Mouse (Mus musculus): Measurements from ENCODE around the gene Uqcc1.

Uqcc1 gene

DNA sequence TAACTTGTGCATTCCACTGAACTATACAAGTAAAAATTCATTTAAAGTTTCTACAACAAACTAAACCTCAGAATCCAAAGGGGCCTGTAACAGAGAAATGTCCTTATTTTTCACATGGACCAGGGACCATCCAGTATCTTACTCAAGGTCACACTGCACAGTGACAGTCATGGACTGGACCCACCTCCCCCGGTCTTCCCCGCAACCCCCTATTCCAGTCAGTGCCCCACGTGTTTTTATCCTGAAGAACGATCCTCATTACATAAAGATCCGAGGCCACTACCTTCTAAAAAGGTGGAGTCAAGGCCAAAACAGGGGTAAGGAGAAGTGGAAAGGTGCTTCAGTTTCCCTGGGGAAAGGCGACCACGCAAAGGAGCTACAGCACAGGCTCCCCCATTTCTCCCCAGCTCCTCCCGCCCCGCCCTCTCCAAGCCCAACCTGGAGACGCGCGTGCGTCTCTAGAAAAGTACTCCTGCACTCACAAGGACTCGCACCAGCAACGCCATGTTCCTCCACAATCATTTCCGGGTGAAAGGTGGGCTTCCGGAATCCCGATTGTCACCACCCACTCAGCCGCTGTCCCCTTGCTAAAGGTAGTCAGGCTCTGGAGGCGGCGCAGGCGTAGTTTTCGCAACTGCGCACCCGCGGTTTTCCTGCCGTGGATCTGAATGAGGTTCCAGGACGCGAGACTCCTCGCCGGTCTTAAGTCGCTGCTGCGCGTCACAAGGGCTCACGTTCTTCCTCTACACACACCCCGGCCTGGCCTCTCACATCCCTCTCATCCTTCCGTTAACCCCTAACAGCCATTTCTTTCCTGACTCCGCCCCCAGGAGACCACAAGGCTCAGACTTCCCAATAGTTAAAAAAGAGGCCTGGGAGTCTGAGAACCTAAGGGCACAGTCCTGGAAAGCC lies at the start of gene Uqcc1:
TSS of gene Uqcc1 (minus strand) at position 780 of the 912 bp plus-strand sequence.
- peak; percentile 61 for DNase-seq (ENCODE audit: low spot score)

DNA sequence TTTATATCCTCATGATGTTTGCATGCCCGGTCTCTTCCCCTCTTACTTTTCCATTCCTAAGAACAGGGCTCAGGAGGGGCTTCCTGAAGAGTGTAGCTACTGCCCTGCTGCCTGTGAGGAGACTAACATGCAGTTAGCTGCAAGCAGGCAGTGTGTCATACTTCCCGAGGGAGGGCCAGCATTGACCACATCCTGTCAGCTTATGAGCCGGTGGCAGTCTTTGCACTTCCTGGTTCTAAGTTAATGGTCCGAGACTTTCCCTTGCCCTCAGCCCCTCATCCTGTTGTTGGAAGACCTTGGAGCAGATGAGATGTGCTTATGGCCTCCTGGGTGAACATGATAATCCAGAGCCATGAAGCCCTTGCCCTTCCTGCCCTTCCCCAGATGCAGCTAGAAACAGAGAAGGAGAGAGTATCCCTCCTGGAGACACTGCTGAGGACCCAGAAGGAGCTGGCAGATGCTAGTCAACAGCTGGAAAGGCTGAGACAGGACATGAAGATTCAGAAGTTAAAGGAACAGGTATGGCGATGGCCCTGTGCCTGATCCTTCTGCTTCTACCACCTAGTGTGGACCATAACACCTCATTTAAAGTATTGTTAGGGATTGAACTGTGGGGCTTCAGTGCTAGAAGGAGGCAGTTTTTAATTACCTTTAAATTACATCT lies 49.4 kb upstream of the Uqcc1 start:
- no peak for DNase-seq (ENCODE audit: low spot score)

DNA sequence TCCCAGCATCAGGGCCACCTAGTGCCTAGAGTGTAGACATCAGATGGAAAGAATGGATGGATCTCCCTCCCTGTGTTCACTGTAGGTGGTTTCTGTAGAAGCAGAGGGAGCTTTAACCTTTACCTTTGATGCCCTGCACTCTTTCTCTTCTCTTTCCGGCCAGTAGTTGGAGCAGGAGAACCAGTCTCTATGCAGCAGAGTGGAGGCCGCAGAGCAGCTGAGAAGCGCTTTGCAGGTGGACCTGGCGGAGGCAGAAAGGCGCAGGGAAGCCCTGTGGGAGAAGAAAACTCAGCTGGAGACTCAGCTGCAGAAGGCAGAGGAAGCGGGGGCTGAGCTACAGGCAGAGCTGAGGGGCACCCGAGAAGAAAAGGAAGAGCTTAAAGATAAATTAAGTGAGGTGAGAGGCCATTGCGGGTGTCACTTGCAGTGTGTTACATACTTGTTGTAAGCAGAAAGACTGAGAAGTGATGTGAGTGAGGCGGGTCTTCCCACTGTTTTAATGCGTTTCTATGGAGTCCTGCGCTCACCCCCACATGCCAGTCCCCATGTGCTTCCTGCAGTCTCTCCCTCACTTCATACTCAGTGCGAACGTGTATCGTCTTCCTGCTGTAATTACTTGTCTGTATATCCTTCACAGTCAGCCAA lies 44.1 kb upstream of the Uqcc1 start:
- DNase-seq (ENCODE audit: low spot score): no peak

DNA sequence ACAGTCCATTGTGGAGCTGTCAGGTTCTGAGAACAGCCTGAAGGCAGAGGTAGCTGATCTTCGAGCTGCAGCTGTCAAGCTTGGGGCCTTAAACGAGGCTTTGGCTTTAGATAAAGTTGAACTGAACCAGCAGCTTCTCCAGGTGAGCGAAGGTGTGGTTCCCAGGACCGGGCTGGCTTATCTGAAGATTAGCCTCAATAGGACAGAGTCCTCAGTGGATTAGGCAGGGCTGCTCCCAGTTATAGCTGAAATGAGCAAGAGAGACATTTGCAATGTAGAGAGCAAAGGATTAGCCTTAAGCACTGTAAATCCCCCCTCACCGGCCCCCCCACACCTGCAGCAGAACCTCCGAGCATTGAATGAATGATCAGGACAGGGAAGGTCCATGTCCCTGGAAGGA lies 43.2 kb upstream of the Uqcc1 start:
- no peak for DNase-seq (ENCODE audit: low spot score)

DNA sequence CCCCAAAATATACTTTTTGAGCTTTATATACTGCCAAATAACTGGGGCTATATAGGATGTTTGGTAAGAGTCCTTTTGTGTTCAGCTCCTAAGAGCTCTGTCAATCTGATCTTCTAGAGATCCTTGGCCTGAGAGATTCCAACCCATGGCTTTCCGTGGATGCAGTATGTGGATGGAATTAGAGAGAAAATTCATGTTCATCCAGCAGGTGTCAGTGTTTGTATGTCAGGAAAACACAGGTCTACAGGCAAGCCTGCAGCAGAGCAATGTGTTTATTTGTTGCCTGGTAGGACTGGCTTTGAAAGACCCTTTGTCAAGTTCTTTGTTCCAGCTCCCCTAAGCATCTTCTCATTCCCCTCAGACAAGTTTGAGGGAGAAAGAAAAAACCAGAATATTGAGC lies 32.9 kb upstream of the Uqcc1 start:
- no peak for DNase-seq (ENCODE audit: low spot score)

DNA sequence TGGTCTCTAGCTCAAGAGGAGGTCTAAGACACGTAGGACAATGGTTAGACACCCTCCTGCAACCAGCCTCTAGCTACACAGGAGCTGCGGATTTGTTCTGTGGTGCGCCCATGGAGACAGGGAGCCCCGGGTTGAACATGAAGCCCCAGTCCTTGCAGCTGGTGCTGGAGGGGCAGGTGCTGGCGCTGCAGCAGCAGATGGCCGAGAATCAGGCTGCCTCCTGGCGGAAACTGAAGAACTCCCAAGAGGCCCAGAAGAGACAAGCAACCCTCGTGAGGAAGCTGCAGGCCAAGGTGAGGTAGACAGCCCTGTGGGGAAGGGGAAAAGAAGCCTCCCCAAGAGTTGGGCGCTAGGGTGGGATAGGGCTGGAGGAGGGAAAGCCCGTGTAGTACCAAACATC lies 31.8 kb upstream of the Uqcc1 start:
- no peak for DNase-seq (ENCODE audit: low spot score)

DNA sequence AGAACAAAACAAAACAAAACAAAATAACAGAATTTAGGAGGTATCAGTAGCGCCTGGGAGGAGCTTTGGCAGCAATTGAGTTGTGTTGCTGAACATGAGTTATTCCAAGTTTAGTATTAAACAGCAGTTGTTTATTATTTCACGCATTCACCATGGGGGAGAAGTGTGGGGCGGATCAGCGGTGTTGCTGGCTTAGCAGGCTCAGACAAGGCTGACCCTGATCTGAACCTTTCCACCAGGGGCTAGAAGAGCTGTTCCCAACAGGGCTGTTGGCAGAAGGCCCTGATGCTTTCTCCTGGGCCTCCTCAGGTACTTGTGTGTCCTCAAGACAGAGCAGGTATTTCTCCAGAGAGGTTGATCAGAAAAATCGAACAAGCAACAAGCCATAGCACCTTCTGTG lies 29.9 kb upstream of the Uqcc1 start:
- DNase-seq (ENCODE audit: low spot score): no peak

DNA sequence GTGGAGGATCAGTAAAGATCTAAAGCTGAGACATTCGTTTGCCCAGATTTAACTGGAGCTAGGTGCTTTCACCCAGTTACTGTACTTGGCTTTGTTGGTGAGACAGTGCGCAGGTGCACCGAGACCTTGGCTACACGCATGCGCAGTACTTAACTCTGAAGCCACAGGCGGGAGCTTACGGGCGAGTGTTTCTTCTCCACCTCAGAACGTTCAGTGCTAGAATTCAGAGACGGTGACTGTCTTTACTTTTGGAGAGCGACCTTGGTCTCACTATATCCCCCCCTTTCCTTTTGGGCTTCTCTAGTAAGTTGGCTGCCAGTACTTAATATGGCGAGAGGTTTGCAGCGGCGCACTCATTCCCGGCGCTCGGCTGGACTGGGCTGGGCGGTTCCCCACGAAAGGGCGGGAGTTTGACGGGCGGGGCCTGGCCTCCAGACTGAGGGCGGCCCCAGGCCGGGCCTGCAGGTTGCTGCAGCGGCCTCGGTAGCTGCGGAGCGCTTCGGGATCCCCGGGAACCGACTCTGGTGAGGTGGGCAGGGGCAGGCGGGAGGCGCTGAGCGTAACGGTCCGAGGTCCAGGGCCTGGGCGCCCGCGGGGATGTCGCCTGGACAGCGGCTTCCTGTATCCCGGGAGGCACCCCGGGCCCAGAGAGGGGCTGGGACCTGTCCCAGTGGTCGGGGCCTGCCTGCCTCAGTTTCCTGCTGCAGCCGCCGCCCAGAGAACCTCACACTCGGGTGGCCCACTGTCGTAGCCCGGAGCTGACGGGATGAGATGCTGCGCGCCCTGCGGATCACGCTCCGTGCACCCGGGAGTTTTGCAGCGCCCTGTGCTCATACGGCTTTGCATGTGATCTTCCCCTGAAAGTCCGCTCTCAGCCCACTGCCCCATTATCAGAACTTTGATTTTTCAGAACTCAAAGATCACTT lies 26.3 kb upstream of the Uqcc1 start, which contains the start of gene Cep250:
TSS of gene Cep250 (plus strand) at position 325 of the 926 bp plus-strand sequence.
- DNase-seq (ENCODE audit: low spot score): peak; percentile 62

DNA sequence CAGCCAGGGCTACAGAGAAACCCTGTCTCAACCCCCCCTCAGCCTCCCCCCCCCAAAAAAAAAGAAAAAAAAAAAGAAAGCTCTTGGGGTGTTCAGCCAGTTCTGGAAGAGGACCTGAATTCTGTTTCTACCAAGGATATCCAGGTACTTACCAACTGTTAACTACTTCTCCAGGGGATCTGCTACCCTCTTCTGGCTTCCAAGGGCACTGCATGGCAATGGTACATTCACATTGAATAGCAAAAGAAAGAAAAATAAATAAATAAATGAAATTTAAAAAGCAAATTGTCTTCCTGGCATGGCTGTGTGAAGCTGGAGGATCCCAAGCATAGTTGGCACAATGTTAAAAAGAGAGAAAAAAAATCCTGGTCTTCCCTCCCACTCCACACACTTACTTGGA lies 21.9 kb upstream of the Uqcc1 start:
- no peak for DNase-seq (ENCODE audit: low spot score)

DNA sequence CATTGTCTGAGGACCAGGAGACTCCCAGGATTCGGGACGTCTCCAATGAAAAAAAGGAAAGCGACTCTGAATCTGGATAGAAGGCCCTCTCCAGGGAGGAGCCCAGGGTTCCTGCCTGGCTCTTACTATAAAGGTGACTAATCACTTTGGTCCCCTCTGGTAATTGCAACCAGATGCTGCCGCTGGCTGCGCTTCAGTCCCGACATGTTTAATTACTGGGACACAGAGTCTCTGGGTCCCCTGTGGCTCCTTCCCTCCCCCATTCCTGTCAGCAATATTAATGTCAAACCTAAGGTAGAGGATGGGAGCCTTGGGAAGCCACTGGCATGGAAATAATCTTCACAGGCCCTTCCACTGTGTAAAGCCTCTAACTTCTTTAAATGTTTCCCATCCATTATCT lies 19.3 kb upstream of the Uqcc1 start:
- DNase-seq (ENCODE audit: low spot score): no peak

DNA sequence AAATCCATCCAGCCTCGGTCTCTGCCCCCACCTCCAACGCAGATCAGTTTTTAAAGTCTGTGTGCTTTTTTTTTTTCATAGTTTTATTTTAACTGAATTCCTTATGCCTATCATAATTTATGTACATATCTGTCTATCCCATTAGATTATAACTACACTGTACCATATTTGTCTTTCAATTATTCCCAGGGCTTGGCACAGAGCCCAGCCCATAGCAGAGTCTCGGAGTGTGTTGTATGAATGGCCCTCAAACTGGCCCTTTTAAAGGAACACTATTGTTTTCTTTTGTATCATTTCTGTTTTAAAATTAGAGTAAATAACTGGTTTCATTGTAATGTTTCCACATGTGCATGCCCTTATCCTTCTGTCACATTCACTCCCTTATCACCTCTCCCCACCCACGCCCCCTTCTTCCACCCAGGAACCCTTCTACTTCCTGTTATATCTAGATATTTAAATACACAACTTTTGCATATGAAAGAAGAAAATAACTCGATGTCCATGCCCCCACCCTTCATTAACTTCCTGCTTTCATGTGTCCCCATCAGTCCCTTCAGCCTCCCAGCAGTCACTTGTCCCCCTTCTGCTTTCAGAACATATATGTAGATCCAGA lies 17.4 kb upstream of the Uqcc1 start:
- no peak for DNase-seq (ENCODE audit: low spot score)

DNA sequence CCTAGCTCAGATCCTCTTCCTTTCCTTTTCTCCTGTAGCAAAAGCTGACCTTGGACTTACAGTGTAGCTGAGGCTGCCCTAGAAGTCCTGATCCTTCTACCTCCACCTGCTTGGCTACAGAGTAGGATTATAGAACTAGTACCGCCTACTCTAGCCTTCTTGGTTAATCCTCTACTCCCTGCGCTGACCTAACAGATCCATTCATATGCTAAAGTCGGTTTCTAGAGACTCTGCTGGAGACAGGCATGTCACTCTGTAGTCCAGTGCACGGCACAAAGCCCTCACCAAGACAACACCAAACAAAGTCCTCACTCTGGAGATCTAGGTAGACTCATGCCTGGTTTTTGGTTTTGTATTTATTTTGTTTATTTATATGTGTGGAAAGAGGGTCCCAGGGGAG lies 16.4 kb upstream of the Uqcc1 start:
- no peak for DNase-seq (ENCODE audit: low spot score)

DNA sequence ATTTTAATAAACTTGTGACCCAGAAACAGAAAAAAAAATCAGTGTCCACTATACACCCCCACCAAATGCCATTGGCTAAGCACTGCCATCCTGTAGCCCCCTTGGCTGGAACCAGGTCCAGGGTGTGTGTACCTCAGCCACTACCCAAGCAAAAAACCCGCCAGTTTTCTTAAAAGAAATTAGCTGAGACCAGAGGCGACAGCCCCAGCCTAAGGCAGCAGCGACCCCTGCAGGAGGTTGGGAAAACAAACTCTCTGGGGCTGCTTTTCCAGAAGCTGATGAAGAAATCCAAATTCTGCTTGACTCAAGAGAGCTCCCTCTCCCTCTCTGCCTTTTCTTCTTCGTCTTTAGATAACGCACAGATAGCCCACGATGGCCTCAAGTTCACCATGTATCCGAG lies 16.0 kb upstream of the Uqcc1 start:
- no peak for DNase-seq (ENCODE audit: low spot score)

DNA sequence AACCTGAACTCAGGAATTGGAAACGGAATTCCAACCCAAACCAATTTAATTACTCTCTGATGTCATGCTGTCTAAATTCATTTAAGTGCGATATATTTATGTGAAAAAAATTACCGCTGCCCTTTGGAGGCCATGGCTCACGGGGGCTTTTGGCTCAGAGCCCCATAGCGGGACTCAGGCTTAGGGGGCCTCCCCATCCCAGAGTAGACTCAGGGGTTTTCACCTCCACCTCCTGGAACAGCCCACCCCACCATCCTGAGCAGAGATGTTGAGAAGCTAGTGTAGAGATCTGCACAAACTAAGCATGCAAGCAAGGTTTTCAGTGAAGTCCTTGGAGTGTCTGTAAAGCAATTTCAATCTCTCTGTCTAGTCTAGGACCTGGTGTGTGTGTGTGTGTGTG lies 15.5 kb upstream of the Uqcc1 start:
- no peak for DNase-seq (ENCODE audit: low spot score)

DNA sequence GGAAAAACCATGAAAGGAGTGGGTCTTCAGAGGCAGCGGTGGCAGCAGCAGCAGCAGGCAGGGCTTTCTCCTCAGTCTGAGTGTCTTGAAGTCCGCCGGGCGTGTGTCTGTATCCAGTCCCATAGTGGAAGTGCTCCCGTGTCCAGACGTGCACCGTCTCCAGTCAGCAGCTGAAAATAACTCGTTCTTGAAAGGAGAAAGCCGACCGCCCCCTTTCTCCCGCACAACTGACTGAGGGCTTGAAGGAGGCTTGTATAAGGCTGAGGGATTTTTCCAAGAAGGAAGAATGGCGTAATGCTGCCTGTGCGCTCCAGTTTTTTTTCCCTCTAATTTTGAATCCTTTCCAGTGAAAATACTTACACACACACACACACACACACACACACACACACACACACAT lies 15.0 kb upstream of the Uqcc1 start, which contains the start of gene Gdf5:
TSS of gene Gdf5 (minus strand) at position 244 of the 400 bp plus-strand sequence.
- DNase-seq (ENCODE audit: low spot score): no peak

DNA sequence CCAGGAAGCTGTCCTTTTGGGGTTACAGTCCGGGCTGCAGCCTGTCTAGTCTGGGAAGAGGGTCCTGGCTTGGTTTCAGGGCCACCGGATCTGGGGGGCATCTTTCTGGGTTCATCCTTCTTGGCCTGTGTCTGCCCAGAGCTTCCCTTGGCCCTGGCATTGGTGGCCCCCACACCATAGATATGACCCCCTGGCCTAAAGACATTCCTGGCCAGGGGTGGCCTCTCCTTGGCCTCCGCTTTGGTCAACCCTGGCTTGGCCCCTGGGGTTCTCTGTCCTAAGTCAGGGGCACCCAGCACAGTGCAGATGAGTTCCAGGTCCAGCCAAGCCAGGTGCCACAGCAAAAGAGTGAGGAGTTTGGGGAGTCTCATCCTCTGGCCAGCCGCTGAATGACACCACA lies 14.6 kb upstream of the Uqcc1 start:
- DNase-seq (ENCODE audit: low spot score): no peak

DNA sequence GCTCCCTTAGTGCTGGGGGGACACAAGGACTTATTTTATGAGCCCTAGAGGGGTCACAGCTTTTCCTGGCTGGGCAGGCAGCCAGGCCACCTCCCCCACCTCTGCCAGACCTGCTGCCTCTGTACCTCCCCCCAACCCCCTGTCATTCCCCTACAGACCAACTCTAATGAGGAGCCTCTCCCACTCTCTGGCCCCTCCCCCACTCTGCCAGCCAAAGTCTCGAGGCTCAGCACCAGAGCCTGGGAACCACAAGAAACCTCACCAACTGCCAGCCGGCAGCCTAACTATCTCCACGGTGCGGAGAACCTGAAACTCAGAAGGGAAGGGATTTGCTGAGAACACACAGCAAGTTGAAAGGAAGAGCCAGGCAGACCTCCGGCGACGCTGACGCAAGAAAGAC lies 13.4 kb upstream of the Uqcc1 start:
- no peak for DNase-seq (ENCODE audit: low spot score)

DNA sequence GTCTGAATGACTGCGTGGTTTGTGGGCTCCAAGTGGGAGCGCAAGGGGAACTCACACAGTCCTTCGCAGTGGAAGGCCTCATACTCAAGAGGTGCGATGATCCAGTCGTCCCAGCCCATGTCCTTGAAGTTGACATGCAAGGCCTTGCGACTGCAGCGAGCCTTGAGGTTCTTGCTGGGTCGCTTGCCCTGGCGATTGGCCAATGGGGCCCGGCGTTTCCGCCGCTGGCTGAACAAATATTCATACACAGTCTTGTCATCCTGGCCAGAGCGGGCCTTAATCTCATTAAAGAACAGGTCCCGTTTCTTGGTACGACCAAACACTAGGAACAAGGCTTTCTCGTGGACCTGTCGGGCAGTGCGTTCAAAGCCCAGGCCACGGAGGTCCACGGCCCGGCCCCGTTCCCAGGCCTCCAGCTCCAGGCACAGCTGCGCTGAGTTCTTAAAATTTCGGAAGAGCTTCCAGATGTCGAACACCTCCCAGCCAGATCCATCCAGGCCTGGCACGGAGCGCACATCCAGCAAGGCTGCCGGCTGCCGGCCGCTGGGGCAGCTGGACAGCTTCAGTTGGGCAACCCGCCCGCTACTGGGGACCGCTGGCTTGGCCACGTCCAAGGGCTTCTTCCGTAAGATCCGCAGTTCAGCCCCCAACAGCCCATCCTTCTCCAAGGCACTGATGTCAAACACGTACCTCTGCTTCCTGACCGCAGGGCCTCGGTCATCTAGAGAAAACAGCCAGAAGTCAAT lies 11.8 kb upstream of the Uqcc1 start:
- no peak for DNase-seq (ENCODE audit: low spot score)

DNA sequence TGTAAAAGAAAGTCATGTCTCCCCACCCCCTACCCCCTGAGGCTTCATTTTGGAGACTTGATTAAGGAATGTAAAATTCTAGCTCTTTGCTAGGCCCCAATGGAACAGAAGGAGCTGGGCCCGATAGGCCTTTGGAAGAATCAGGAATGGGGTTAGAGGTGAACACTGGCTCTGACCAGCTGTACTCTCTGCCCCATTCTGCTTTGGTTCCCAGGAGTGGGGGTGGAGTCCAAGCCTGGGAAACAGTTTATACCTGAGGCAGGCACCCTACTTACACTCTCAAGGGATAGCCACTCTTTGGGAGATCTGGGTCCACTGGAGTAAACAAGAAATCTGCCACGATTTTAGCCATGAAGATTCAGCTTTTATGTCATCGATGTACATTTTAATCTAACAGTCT lies 10.6 kb upstream of the Uqcc1 start, which contains the start of gene Gm15557:
TSS of gene Gm15557 (plus strand) at position 48 of the 400 bp plus-strand sequence.
- DNase-seq (ENCODE audit: low spot score): no peak

DNA sequence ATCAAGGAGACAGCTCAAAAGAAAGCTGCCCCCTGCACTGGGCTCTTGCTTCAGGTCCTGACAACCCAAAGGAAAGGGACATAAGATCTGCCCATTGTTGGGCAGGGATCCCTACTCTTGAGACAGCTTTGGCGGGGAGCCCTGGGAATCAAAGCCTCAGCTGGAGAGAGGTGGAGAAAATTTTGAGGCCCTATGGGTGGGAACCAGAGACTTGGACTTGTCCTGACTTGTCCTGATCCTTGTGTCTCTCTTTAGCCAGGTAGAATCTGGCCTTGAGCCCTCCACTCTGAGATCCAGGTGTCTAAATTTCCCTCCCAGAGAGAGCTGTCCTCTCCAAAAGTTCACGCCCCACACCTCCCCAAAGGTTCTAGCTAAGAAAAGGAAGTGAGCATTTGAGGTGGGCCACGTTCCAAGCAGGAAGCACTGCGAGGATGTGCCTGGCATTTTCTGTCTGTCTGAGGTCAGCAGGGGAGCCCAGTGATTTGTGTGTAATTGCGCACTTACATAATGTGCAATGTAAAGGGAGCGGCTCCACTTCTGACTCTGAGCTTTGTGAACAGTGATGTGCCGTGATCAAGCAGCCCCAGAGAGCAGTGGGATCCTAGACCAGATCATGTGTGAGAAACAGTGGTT lies 9.9 kb upstream of the Uqcc1 start:
- no peak for DNase-seq (ENCODE audit: low spot score)

All from urinary bladder, postnatal 10 days (tissue).